ENCODE assay signal across 15 mouse cellular contexts in genomic region chr4:98109911-98110310, GRCm38 (mm10).
DNase-seq lines count a peak whose midpoint lies in the region; ATAC-seq lines count a peak whose summit lies in the region.
"Had no signal": no experiment of that assay in that cellular context is flagged by ENCODE, and none has a peak within 500 bp of the region (broad histone marks: within the 10 kb centered on the region; RNA-seq: fewer than 3 reads in every experiment).

No protein-coding gene starts in this region.

- no peaks in the 10 kb centered on the region; the same call in 1 of the 2 replicates for H3K36me3 ChIP-seq in heart, embryonic 15.5 days
- H3K36me3 ChIP-seq in forebrain, embryonic 11.5 days (ENCODE audit: control insufficient read depth, insufficient read depth, low read length) = no peaks in the 10 kb centered on the region
- H3K36me3 ChIP-seq in limb, embryonic 11.5 days (ENCODE audit: control insufficient read depth, insufficient read depth, low read length) = no peaks in the 10 kb centered on the region
- H3K36me3 ChIP-seq: liver, embryonic 13.5 days had no signal

- H3K4me3 ChIP-seq in heart, embryonic 15.5 days = no peak overlapping the region
- H3K4me3 ChIP-seq in forebrain, embryonic 11.5 days (ENCODE audit: low read depth, low read length) = no peak overlapping the region
- H3K4me3 ChIP-seq in limb, embryonic 11.5 days (ENCODE audit: low read depth, low read length) = no peak overlapping the region
- H3K4me3 ChIP-seq: liver, embryonic 13.5 days had no signal

- H3K4me2 ChIP-seq in heart, embryonic 15.5 days = no peak overlapping the region
- H3K4me2 ChIP-seq in forebrain, embryonic 11.5 days (ENCODE audit: low read depth, low read length, severe bottlenecking) = no peak overlapping the region
- no peak overlapping the region for H3K4me2 ChIP-seq in limb, embryonic 11.5 days (ENCODE audit: low read depth, severe bottlenecking)
- H3K4me2 ChIP-seq: liver, embryonic 13.5 days had no signal

- H3K4me1 ChIP-seq in heart, embryonic 15.5 days (replicated peaks) = peaks cover 45% of the 10 kb centered on the region
- peaks cover 29% of the 10 kb centered on the region for H3K4me1 ChIP-seq in forebrain, embryonic 11.5 days (replicated peaks; ENCODE audit: control insufficient read depth, insufficient read depth, low read length)
- peaks cover 31% of the 10 kb centered on the region for H3K4me1 ChIP-seq in limb, embryonic 11.5 days (ENCODE audit: control insufficient read depth, insufficient read depth, low read length)

- H3K9me3 ChIP-seq in heart, embryonic 15.5 days (replicated peaks) = no peaks in the 10 kb centered on the region
- no peaks in the 10 kb centered on the region for H3K9me3 ChIP-seq in forebrain, embryonic 11.5 days (ENCODE audit: control insufficient read depth, low read length)
- H3K9me3 ChIP-seq in limb, embryonic 11.5 days (ENCODE audit: control insufficient read depth, low read length) = no peaks in the 10 kb centered on the region
- H3K9me3 ChIP-seq: liver, embryonic 13.5 days had no signal

- ATAC-seq in heart, embryonic 15.5 days (replicated peaks; ENCODE audit: insufficient number of reproducible peaks, insufficient read depth, low FRiP score, low read depth) = no peak
- no peak for ATAC-seq in forebrain, embryonic 11.5 days (replicated peaks; ENCODE audit: low FRiP score)
- ATAC-seq in limb, embryonic 11.5 days (ENCODE audit: insufficient number of reproducible peaks, low FRiP score, low TSS enrichment, low read depth) = no peak

- DNase-seq in heart, postnatal 10 days = no peak
- peak; percentile 72 for DNase-seq in A20 (ENCODE audit: low read depth, low spot score)
- no peak for DNase-seq in forebrain, embryonic 11.5 days (ENCODE audit: low spot score)
- DNase-seq in limb, embryonic 11.5 days (ENCODE audit: low spot score) = no peak
- no peak for DNase-seq in left cerebral cortex, postnatal 25 days (ENCODE audit: low spot score in 2 of 2)
- DNase-seq in kidney, postnatal 10 days = no peak
- DNase-seq in spleen, adult 12 weeks (ENCODE audit: low spot score) = no peak
- DNase-seq: cerebellum, adult 18-20 months; embryo, embryonic 11 days; gastrocnemius, postnatal 25 days; kidney, postnatal 25 days; layer of hippocampus, postnatal 36 days; liver, embryonic 13.5 days; lung, postnatal 4 days had no signal

- WGBS in heart, embryonic 15.5 days = 89% methylated on average over 4 of the region's 4 CpGs
- 76% methylated on average over 4 of the region's 4 CpGs for WGBS in forebrain, embryonic 11.5 days
- WGBS in limb, embryonic 11.5 days = 83% methylated on average over 4 of the region's 4 CpGs

- H3K9ac ChIP-seq in heart, embryonic 15.5 days = no peak overlapping the region
- H3K9ac ChIP-seq in forebrain, embryonic 11.5 days (ENCODE audit: low read length) = no peak overlapping the region; the same call in 1 of the 2 replicates
- no peak overlapping the region for H3K9ac ChIP-seq in limb, embryonic 11.5 days (ENCODE audit: low read length)
- H3K9ac ChIP-seq: liver, embryonic 13.5 days had no signal

- H3K27ac ChIP-seq in heart, embryonic 15.5 days = peak overlapping the region; percentile 81
- peak overlapping the region; percentile 96 for H3K27ac ChIP-seq in forebrain, embryonic 11.5 days (ENCODE audit: low read depth, low read length)
- peak overlapping the region; percentile 94; the same call in 1 of the 2 replicates for H3K27ac ChIP-seq in limb, embryonic 11.5 days (replicated peaks; ENCODE audit: low read depth, low read length)
- H3K27ac ChIP-seq: liver, embryonic 13.5 days had no signal

- intact Hi-C loops in heart, postnatal 10 days (cut with DNase I) = loop anchor here (2.0 to 10.0 kb wide), 5 partner anchors 188 to 545 kb away; partner anchors contain the start of gene Nfia
- intact Hi-C loops in left cerebral cortex, postnatal 25 days (cut with DNase I) = loop anchor here (5.0 kb wide), 3 partner anchors 212 to 358 kb away; partner anchors contain the start of gene E130114P18Rik

- H3K27me3 ChIP-seq in heart, embryonic 15.5 days = no peaks in the 10 kb centered on the region
- H3K27me3 ChIP-seq in forebrain, embryonic 11.5 days (ENCODE audit: control insufficient read depth, insufficient read depth, low read length) = peaks cover 6% of the 10 kb centered on the region; the same call in 1 of the 2 replicates
- H3K27me3 ChIP-seq in limb, embryonic 11.5 days (ENCODE audit: control insufficient read depth, insufficient read depth, low read length) = no peaks in the 10 kb centered on the region
